Mouse (Mus musculus) kidney, adult 2 months (tissue): ENCODE results near the gene Cbfb. TPM values are rescaled to one million over a fixed set of nuclear protein-coding genes. Genes with fewer than 3 reads are reported as not detected.
A peak's percentile ranks its signal among the peaks of the same experiment; 100 is the strongest.

ENCODE experiments used
- DNase-seq: peaks from one replicate; pipeline ENCODE4 v3.0.0; 2021
- H3K27ac ChIP-seq: fragments of 200-500 bp; 2 replicates; pipeline ENCODE4 v1.5.1; 2012; ENCODE audit warnings: low read depth, low read length, control low read depth, inconsistent platforms; ENCODE audit not compliant: insufficient read depth
- H3K27me3 ChIP-seq: fragments of 200-500 bp; replicated peaks from 2 replicates; pipeline ENCODE4 v1.6.1; 2012; ENCODE audit warnings: mild to moderate bottlenecking, moderate library complexity, low read length, inconsistent platforms; ENCODE audit not compliant: control insufficient read depth, insufficient read depth
- H3K36me3 ChIP-seq: fragments of 200-500 bp; 2 replicates; pipeline ENCODE4 v1.6.1; 2012; ENCODE audit warnings: mild to moderate bottlenecking, moderate library complexity, low read length, inconsistent platforms; ENCODE audit not compliant: control insufficient read depth, insufficient read depth
- H3K4me1 ChIP-seq: fragments of 200-500 bp; 2 replicates; pipeline ENCODE4 v1.6.1; 2011; ENCODE audit warnings: low read length; ENCODE audit not compliant: control insufficient read depth, insufficient read depth
- H3K4me3 ChIP-seq: fragments of 200-500 bp; 2 replicates; pipeline ENCODE4 v1.5.1; 2011; ENCODE audit warnings: mild to moderate bottlenecking, low read depth, low read length, control low read depth; ENCODE audit not compliant: insufficient read depth
- CTCF ChIP-seq: fragments of 200-500 bp; conservative IDR thresholded peaks from 2 replicates; pipeline ENCODE4 v1.5.1; 2011; ENCODE audit warnings: low read depth, mild to moderate bottlenecking, control low read depth, low read length, moderate library complexity, mixed read lengths; ENCODE audit not compliant: insufficient read depth, insufficient read length
- POLR2A ChIP-seq: fragments of 200-500 bp; IDR thresholded peaks from one replicate; pipeline ENCODE4 v1.6.1; 2011; ENCODE audit warnings: low read depth, low read length, control low read depth
- WGBS: fragments of 180-500 bp; shearing (Covaris S2); methylation state at CpG from one replicate; pipeline ENCODE4 v1.1.7; 2018; 5-methylcytosine and 5-hydroxymethylcytosine counted together
- polyA plus RNA-seq: library from polyadenylated mRNA; depleted of rRNA; stranded (reverse); fragments of >200 nt; gene quantifications from 2 replicates; pipeline ENCODE4 v1.2.3, GENCODE M21; 2012

The Cbfb gene
- polyA plus RNA-seq, 1 experiment, result 6.1 TPM

GRCm38 (mm10) chr8:105251954-105252353 lies 81.5 kb downstream of the Cbfb start:
- no peaks in the 10 kb centered on the region for H3K27me3 ChIP-seq
- H3K27ac ChIP-seq, result no peak overlapping the region
- H3K4me3 ChIP-seq, result no peak overlapping the region
- peaks cover 2% of the 10 kb centered on the region; the same call in 1 of the 2 replicates for H3K36me3 ChIP-seq
- TF ChIP-seq POLR2A, result no peak
- TF ChIP-seq CTCF, result no peak
- no peak for DNase-seq
- 96% methylated on average over 6 of the region's 6 CpGs for WGBS
- no peaks in the 10 kb centered on the region for H3K4me1 ChIP-seq

GRCm38 (mm10) chr8:105252680-105253537 lies 82.4 kb downstream of the Cbfb start:
- Histone ChIP-seq H3K4me3 (no peak overlapping the region), H3K36me3 (no peaks in the 10 kb centered on the region)
- 90% methylated on average over 10 of the region's 10 CpGs for WGBS

GRCm38 (mm10) chr8:105253766-105254151 lies 83.3 kb downstream of the Cbfb start:
- no peak for DNase-seq
- WGBS, result 46% methylated on average over 20 of the region's 20 CpGs
- no peaks in the 10 kb centered on the region for H3K27me3 ChIP-seq
- H3K27ac ChIP-seq, result no peak overlapping the region
- TF ChIP-seq POLR2A (no peak), CTCF (no peak)
- H3K4me1 ChIP-seq, result no peaks in the 10 kb centered on the region
- no peak overlapping the region for H3K4me3 ChIP-seq
- H3K36me3 ChIP-seq, result no peaks in the 10 kb centered on the region

More at GRCm38 (mm10) chr8:105252680-105253537, 82.4 kb downstream of the Cbfb start:
- no peak for DNase-seq
- TF ChIP-seq POLR2A, result no peak
- TF ChIP-seq CTCF, result no peak
- Histone ChIP-seq H3K27ac (no peak overlapping the region), H3K4me1 (no peaks in the 10 kb centered on the region), H3K27me3 (no peaks in the 10 kb centered on the region)

DNA sequence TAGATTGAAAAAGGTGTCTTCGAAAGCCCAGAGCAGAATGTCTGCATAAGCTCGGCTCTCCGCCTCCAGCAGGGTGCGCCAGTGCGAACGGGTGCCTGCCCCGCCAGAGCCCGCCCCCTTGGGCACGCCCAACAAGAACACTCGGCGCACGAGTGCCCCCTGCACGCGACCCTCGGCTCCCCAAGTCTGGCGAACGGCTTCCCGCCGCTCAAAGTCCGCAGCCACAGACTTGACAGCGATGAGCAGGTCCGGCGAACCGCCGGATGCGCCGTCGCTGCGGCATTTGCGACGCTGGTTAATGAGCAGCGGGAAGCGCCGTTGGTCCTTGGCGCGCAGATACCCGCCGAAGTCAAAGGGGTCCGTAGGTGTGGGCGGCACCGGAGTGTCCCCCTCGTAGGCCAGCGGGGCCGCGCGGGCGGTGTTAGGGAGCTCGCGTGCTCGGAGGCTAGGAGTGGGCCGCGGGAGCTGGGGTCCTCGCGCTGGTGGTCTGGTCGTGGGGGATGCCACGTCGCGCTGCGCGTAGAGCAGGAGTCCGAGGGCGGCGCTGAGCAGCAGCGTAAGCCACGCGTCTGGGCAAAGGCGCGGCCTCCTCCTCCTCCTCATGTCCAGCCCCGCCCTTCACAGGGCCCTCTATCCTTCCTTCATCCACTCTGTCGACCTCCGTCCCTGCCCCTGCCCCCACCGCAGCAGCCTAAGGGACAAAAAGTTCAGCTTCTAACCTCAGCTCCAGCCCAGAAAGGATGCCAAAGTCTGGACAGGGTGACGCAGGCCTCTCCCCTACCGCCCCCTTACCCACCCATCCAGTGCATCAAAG lies 83.9 kb downstream of the Cbfb start:
- H3K27ac ChIP-seq, result no peak overlapping the region
- under 1% methylated on average over 74 of the region's 74 CpGs for WGBS
- H3K36me3 ChIP-seq, result no peaks in the 10 kb centered on the region
- peak; percentile 90 for DNase-seq
- TF ChIP-seq CTCF (peak; percentile 70), POLR2A (no peak)
- H3K4me3 ChIP-seq, result peak overlapping the region; percentile 62
- no peaks in the 10 kb centered on the region for H3K27me3 ChIP-seq
- H3K4me1 ChIP-seq, result peaks cover under 1% of the 10 kb centered on the region; the same call in 1 of the 2 replicates

DNA sequence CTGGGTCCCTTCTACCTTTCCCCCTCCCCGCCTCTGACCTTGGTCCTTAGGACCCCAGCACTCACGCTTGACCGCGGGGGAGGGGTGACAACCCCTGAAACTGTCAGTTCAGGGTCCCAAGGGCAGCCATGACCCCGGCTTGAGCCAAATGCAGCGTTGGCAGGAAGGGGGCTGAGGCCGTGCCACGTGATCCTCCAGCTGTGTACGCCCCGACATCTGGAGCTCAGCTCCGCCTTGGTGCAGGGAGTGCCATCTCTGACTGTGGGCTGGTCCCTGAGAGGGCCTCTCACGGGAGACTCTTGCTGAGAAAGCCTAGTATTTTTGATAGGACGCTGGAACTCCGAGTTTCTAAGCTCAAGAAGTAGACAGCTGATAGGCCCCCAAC lies 84.5 kb downstream of the Cbfb start, which contains the start of gene B3gnt9:
TSS of gene B3gnt9 (minus strand) at position 188 of the 385 bp plus-strand sequence.
- TF ChIP-seq CTCF (no peak), POLR2A (no peak)
- 11% methylated on average over 14 of the region's 14 CpGs for WGBS
- H3K27me3 ChIP-seq, result no peaks in the 10 kb centered on the region
- peak within 1 kb of the TSS; percentile 62 for H3K4me3 ChIP-seq
- no peaks in the 10 kb centered on the region for H3K36me3 ChIP-seq
- no peak within 1 kb of the TSS for H3K27ac ChIP-seq
- DNase-seq, result peak; percentile 47
- peaks cover 3% of the 10 kb centered on the region; the same call in 1 of the 2 replicates for H3K4me1 ChIP-seq

DNA sequence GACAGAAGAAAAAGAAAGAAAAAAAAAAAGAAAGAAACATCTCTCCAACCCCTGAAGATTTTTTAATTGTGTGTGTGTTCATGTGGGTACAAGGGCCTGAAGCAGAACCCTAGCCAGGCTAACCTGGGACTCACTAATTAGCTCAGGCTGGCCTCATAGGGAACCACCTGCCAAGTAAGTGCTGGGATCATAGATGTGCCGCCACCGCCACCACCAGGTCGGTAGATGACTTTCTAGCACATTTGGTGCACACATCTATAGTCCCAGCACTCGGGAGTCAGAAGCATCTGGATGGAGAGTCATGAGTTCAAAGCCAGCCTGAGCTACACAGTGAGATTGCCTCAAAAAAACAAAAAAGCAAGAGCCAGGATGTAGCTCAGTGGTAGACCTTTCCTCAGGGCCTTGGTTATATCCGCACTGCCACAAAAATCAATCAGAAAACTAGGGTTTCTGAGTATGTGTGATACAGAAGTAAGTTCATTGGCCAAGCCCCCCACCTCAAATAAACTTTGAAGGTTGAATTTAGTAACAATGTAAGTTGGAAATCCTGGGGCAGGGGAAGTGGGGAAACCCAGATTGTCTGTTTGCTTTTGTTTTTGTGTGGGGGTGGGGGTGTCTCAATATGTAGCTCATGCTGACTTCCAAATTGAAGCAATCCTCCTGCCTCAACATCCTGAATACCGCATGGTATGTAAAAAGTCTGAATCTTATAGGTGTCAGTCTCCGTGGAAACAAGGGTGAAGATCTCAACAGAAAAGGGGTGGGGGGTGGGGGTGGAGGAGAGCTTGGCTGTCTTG lies 87.0 kb downstream of the Cbfb start:
- DNase-seq, result no peak
- Histone ChIP-seq H3K27me3 (no peaks in the 10 kb centered on the region), H3K27ac (no peak overlapping the region), H3K4me1 (peaks cover 3% of the 10 kb centered on the region; the same call in 1 of the 2 replicates), H3K4me3 (no peak overlapping the region), H3K36me3 (no peaks in the 10 kb centered on the region)
- 88% methylated on average over 7 of the region's 7 CpGs for WGBS
- no peak for TF ChIP-seq CTCF
- no peak for TF ChIP-seq POLR2A
